Mouse (Mus musculus) c-Kit-positive CD71-positive TER-119-negative erythroid progenitor cells, embryonic 14.5 days (primary cell): ENCODE results near the gene Acap2.

Experiments
- DNase-seq: peaks from one replicate; pipeline ENCODE4 v3.0.0-alpha.2; 2013; ENCODE audit warnings: low read depth

Gene Acap2

DNA sequence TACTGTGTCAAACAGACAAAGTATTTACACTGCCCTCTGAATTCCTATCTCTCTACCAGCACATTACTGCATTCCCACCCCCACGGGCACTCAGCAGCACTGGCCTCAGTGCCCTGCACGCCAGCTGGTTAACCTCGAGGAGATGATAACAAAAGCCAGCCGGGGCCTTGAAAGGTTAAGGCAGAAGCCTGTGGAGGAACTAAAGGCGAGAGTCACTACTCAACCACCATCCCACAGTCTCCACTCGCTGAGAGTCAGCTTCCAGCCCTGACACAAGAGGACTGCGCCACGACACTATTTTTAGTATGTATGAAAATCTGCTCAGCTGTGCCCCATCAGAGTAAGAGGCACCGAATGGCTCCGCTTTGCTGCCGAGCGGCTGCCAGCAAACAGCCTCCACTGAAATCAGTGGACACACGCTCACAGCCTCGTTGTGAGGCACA lies 154.8 kb downstream of the Acap2 start:
- no peak for DNase-seq

DNA sequence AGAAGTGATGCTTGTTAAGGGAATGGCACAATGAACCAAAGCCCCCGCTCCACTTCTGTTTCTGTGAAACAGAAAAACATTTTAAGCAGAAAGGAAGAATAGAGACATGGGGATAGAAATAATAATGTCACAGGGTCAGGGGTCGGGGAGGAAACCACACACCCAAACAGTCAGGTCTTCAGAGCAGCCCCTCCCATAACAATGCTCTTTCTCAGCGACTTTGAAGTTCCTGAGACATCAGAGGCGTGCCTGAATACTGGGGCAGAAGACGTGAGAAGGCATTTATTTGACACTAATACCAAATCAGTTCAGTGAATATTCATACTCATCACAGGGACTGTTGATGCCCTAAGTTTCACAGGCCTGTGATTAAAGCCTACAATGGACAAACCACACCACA lies 155.8 kb downstream of the Acap2 start:
- DNase-seq: no peak

DNA sequence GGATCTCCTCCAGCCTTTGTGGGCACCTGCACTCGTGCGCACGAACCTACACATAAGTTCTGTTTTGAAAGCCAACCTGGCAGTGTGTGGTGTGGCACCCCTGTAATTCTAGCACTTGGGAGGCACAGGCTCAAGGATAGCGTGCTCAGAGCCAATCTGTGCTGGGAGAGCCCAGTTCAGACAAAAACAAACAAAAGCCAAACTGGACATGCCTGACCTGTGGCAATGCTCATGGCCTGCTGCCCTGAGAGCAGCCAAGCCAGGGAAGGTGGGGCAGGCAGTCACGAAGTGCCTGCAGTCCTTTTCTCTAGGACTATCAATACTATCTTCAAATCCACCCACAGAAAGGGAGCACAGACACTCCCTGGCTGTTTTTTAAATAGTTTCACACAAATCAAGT lies 157.9 kb downstream of the Acap2 start:
- DNase-seq: no peak
